Mouse (Mus musculus) heart, embryonic 15.5 days (tissue): ENCODE measurements around the gene Sh3bgrl3. TPM values are rescaled to one million over a fixed set of nuclear protein-coding genes. Genes with fewer than 3 reads are reported as not detected.

Experiments
- polyA plus RNA-seq: library from polyadenylated mRNA; unstranded; fragments of >200 nt; fragmentation: Nextera tagmentation; extraction: Ambion mirVana; gene quantifications from 2 replicates; pipeline ENCODE4 v1.2.1, GENCODE M21; 2015

Sh3bgrl3 gene
- polyA plus RNA-seq, 1 experiment from 2014 or later: 174 TPM

Other genes with a start within 250 kb of the Sh3bgrl3 start
- 12.6 and 20.5 TPM in 2 replicates for gene Rps6ka1, start 241.0 kb downstream of the Sh3bgrl3 start, polyA plus RNA-seq
- 1,322 and 1,413 TPM in 2 replicates for gene Hmgn2, start 160.1 kb downstream of the Sh3bgrl3 start, polyA plus RNA-seq
- gene Dhdds, start 127.9 kb downstream of the Sh3bgrl3 start, polyA plus RNA-seq: 31.4 and 35.4 TPM in 2 replicates
- 0.14 and 0.19 TPM in 2 replicates for gene Lin28a, start 109.9 kb downstream of the Sh3bgrl3 start, polyA plus RNA-seq
- gene Zfp683, start 75.0 kb downstream of the Sh3bgrl3 start, polyA plus RNA-seq: not detected in 2 replicates
- 0.30 and 0.61 TPM in 2 replicates for gene Crybg2, start 68.0 kb downstream of the Sh3bgrl3 start, polyA plus RNA-seq
- 11.6 and 23.8 TPM in 2 replicates for gene Cd52, start 33.7 kb downstream of the Sh3bgrl3 start, polyA plus RNA-seq
- gene Ubxn11, start 26.2 kb downstream of the Sh3bgrl3 start, polyA plus RNA-seq: 1.8 and 3.9 TPM in 2 replicates
- 38.2 and 42.0 TPM in 2 replicates for gene Cep85, start 58.3 kb upstream of the Sh3bgrl3 start, polyA plus RNA-seq
- not detected in 2 replicates for gene Gm7534, start 74.2 kb upstream of the Sh3bgrl3 start, polyA plus RNA-seq
- gene Catsper4, start 98.6 kb upstream of the Sh3bgrl3 start, polyA plus RNA-seq: 0.09 TPM in 1 of 2 replicates, not detected in the other
- 1.2 and 2.4 TPM in 2 replicates for gene Cnksr1, start 109.6 kb upstream of the Sh3bgrl3 start, polyA plus RNA-seq
- gene E130218I03Rik, start 114.9 kb upstream of the Sh3bgrl3 start, polyA plus RNA-seq: 0.26 and 0.30 TPM in 2 replicates
- 7.4 and 9.1 TPM in 2 replicates for gene Zfp593, start 116.8 kb upstream of the Sh3bgrl3 start, polyA plus RNA-seq
- not detected in 2 replicates for gene Gm30191, start 118.1 kb upstream of the Sh3bgrl3 start, polyA plus RNA-seq
- 5.0 and 5.1 TPM in 2 replicates for gene Grrp1, start 125.3 kb upstream of the Sh3bgrl3 start, polyA plus RNA-seq
- 11.3 and 14.3 TPM in 2 replicates for gene Pdik1l, start 159.1 kb upstream of the Sh3bgrl3 start, polyA plus RNA-seq
- 137 and 156 TPM in 2 replicates for gene Trim63, start 186.3 kb upstream of the Sh3bgrl3 start, polyA plus RNA-seq
- 0.18 and 0.21 TPM in 2 replicates for gene Slc30a2, start 214.4 kb upstream of the Sh3bgrl3 start, polyA plus RNA-seq